Mouse (Mus musculus): ENCODE results near the gene Ppp1r12a.

GRCm38 (mm10) chr10:108291688-108292471 lies 129.9 kb downstream of the Ppp1r12a start:
- TF ChIP-seq TAL1 (IDR thresholded peaks at IDR 0.05; ENCODE audit: low read length) (no peak), GATA1 (IDR thresholded peaks at IDR 0.05; ENCODE audit: low read length) (no peak)

All from erythroblast, embryonic 14.5 days (primary cell).